Mouse (Mus musculus) adrenal gland, adult (tissue): ENCODE measurements around the gene Zdhhc7.

Experiments
- DNase-seq, 2 experiments: peaks; one replicate each; pipeline ENCODE4 v3.0.0; 2022 to 2023; ENCODE audit warnings: low spot score in 1 of 2; ENCODE audit not compliant: inconsistent age in 2 of 2

The Zdhhc7 gene

DNA sequence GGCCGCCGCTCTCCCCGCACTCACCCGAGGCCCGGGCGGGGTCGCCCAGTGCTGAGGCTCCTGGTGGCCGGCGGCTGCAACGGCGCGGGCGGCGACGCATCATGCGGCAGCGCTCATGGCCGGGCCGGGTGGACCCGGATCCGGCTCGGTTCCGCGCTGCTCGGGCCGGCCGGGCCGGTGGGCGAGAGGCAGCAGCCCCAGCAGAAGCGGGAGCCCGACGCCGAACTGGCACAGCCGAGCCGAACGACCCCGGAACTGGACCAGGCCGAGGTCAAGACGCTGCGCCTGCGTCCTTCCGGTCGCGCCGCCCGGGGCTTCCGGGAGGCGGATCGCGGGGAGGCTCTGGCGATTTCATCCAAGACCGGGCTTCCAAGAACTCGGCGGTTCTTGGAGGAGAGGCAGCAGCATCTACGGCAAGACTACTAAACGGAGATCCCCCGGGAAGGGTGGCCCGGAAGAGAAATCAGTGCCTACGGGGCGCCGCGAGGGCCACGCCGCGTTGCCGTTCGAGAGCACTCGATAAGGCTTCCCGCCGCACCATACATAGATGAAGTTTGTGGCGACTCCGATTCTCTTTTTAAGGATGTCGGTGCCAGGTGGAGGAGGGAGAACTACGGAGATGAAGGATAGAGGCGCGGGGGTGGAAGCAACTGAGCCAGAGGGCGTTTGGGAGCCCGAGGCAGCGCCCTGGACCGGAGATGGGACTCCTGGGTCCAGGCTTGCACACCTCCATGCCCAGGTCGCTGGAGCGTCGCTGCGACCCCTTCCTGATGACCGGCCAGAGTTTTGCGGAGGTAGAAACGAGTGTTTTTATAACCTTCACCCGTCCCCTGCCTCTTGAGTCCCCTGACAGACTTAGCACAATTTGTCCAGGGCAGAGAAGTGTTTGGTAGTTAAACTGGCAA, at the start of gene Zdhhc7:
Zdhhc7 (minus strand) TSS at position 415 of the 905 bp plus-strand sequence.
- DNase-seq: peak; percentile 89 to 96

DNA sequence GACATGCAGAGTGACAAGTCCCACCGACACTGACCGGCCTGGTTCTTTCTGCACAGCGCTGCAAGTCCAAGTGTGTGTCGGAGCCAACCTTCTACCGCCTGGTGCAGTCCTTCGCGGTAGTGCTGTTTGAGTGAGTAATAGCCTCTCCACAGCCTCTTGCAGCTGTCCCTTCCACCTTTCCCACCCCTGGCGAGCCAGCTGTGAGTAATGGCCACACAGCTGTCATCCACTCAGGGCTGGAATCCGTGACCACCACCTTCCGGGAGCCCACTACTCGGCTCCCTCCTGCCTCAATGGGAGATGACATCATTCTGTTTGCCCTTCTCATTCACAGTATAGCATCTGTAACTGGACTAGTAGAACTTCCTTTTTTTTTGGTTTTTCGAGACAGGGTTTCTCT, 48.7 kb upstream of the Zdhhc7 start:
- DNase-seq: no peak

- no peak for DNase-seq
Measured at GRCm38 (mm10) chr8:120146051-120146450, 44.8 kb upstream of the Zdhhc7 start.

DNA sequence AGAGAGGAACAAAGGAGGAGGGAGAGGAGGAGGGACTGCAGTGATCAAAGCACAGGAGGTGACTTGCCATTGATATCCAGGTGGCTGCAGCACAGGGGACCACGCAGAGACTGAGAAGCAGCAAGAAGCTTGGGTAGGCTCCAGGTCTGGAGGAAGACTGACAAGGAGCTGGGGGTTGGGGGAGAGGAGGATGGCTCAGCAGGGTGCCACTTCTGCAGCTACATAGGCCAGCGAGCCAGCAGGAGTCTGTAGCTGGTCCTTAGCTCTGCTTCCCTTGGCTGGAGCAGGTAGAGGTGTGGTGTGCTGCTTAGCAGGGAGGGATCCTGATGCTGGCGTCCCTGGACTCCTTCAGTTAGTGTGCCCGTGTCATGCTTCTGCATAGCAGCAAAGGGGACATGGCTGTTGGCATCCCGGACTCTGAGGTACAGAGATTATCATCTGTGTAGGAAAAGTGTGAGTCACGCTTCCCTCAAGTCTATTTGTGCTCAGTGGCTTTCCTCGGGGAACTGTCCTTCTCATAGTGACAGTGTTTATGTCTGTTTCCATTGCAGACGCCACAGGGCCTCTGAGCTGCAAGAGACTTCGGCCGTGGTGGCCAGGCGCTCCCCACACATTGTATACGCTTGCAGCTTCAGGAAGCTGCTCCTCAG, 43.5 kb upstream of the Zdhhc7 start:
- DNase-seq: peak; percentile 55 to 85

DNA sequence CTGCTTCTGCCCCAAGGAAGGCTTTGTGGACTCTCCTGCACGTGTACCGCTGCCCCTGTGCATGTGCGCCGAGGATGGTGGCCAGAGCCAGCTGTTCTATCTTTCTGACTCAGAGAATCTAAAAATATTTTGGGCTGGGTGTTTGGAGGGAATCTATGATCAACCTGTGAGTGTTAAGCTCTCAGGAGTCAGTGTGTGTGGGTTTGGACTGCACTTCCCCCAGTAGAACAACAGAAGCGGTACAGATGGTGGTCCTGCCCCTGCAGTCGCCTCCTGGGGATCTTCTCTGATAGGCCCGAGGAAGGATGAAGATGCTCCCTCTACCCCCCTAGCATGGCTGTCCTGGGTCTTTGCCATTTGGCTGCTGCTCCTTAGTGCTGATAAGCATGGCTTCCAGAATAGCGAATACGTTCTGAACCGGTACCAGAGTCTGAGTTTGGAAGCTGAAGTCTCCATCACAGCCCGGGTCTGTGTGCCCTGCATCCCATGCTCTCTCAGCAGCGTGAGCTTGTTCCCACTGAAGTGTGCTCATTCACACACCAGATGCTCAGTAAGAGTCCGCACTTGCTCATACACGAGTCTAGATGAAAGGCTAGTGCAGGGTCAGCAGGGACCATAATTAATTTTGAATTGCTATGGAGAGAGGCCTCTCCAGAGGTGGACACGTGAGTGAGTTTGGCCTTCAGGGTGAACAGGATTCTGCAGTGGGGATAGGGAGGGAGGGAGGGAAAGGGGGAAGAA, 42.8 kb upstream of the Zdhhc7 start:
- DNase-seq: peak; percentile 84 to 91

DNA sequence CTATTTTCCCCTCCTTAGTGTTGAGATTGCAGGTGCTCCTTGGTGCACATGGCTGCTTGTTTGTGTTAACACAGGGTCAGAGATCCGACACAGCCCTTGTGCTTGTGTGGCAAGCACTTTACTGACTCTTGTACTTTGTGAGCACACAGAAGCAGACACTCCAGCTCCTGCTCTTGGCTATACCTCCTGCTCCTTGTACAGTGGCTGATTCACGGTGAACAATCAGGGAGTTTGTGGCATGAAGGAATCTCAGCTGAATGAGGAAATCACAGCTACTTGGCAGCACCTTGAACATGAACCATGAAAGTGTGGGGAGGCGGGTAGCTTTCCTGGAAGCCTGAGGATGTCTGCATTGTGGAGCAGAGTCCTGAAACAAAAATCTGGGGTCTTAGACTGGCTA, 39.5 kb upstream of the Zdhhc7 start:
- DNase-seq: peak in 1 of 2 experiments; percentile 65

- DNase-seq: no peak
Measured at GRCm38 (mm10) chr8:120138958-120139357, 37.7 kb upstream of the Zdhhc7 start.

GRCm38 (mm10) chr8:120136618-120137017, 35.3 kb upstream of the Zdhhc7 start:
- no peak for DNase-seq

GRCm38 (mm10) chr8:120135687-120136086, 34.4 kb upstream of the Zdhhc7 start:
- DNase-seq: no peak

DNA sequence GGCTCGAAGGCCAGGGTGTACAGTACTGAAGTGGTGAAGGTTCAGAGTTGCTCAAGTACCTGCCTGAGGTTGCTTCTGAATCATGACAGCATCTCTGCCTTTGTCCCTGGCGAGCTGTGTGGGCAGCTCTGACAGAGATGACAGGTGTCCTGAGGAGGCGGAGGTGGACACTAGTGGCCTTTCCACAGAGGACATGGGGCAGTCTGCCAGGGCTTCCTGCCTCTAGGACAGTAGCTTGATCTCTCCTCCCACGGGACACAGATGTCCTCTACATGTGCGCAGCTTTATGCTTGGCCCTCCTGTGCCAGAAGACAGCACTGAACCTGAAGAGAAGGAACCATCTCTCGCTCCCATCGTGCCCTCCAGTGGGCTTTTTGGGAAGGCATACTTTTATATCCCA, 31.9 kb upstream of the Zdhhc7 start:
- DNase-seq: peak; percentile 56 to 71

DNA sequence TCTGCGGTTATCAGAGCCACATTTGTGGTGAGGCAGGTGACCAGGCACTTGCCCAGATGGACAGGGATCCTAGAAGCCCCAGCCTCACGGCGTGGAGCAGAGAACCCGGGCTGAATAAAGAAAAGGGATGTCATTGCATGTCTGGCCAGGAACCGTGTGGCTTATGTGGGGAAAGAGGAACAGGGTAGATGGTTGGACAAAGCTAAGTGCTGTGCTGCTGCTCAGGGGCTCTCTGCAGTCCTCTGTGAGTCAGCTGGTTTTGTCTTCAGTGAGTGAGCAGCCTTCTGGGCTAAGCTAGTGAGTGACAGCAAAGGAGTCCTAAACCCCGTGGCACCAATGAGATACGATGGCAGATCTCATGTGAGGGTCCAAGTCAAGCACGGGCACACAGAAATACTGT, 29.9 kb upstream of the Zdhhc7 start:
- DNase-seq: no peak

DNA sequence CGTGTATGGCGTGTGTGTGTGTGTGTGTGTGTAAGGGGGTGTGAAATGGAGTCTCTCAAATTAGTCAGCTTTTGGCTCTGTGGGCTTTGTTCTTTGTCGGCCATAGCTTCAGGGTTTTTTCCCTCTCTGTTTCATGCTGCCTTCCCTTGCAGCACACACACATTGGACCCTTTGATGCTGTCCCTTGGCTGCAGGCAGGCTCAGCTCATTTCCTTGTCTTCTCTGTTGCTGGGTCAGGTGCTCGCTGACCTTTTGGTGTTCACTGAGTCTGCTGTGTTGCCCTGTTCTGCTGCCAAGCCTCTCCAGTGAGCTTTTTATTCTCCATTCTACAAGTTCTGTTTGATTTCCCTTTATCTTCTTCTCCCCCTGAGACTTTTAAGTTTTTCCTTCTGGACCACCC, 28.3 kb upstream of the Zdhhc7 start:
- DNase-seq: peak; percentile 58 to 69

- DNase-seq: peak; percentile 55 to 87
Measured at GRCm38 (mm10) chr8:120126357-120127161, 25.3 kb upstream of the Zdhhc7 start.

- no peak for DNase-seq
Measured at GRCm38 (mm10) chr8:120124836-120125389, 23.6 kb upstream of the Zdhhc7 start.

GRCm38 (mm10) chr8:120124261-120124660, 23.0 kb upstream of the Zdhhc7 start:
- DNase-seq: no peak

- DNase-seq: peak; percentile 77 to 88
Measured at GRCm38 (mm10) chr8:120120951-120121350, 19.7 kb upstream of the Zdhhc7 start.

- no peak for DNase-seq
Measured at GRCm38 (mm10) chr8:120119931-120120330, 18.6 kb upstream of the Zdhhc7 start.

DNA sequence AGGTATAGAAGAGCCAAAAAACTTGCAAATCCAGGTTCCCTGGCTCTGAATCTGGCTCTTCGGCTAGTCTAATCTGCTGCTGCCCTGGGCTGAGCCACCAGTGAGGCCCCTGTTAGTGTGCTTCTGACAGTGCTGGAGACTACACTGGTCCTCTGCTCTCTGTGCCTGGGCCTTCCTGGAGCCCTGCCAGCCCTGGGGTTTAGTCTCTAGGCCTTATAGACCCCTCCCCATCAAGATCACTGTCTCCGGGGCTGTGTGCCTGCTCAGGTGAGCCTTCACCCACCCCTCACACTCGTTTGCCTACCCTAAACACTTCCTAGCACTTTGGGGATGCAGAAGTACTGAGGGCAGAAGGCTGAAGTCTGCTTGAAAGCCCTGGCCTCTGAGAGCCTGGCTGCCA, 18.1 kb upstream of the Zdhhc7 start:
- DNase-seq: peak in 1 of 2 experiments; percentile 52

DNA sequence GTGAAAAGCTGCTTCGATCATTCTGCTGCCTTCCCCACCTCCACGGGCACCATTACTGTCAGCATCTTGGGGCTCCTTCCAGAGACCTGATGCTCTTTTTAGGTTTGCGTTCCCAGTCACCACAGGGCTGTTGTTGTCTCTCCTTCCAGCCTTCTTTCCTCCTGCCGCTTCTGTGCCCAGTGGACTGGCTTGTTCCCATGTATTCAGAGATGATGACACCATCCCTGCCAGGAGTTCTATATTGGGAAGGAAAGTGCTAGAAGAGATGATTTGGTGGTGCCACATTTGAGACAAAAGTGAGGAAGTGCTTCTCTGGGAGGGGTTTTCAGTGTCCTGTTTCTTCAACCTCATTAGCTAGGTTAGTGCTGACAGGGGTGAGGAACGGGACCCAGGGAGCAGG, 17.6 kb upstream of the Zdhhc7 start:
- peak in 1 of 2 experiments; percentile 57 for DNase-seq

DNA sequence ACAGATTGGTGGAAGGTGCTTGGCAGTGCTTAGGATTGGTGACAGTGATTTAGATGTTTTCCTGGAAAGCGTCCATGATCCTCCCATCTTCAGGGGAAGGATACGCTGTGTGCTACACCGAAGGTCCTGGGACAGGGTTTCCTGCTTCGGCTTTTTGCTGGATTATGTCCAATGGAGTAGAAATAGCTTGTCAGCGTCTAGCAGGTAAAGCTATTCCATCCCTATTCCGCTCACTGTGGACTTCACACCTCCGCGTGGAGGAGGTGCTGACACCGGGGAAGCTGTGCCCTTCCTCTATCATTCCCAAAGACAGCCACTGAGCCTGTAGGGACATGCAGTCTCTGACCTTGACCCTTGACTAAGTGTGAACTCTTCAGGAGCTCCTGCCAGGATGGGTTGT, 16.9 kb upstream of the Zdhhc7 start:
- peak; percentile 80 to 93 for DNase-seq
